Mouse (Mus musculus): ENCODE data around the gene Acyp1.

Acyp1 gene

DNA sequence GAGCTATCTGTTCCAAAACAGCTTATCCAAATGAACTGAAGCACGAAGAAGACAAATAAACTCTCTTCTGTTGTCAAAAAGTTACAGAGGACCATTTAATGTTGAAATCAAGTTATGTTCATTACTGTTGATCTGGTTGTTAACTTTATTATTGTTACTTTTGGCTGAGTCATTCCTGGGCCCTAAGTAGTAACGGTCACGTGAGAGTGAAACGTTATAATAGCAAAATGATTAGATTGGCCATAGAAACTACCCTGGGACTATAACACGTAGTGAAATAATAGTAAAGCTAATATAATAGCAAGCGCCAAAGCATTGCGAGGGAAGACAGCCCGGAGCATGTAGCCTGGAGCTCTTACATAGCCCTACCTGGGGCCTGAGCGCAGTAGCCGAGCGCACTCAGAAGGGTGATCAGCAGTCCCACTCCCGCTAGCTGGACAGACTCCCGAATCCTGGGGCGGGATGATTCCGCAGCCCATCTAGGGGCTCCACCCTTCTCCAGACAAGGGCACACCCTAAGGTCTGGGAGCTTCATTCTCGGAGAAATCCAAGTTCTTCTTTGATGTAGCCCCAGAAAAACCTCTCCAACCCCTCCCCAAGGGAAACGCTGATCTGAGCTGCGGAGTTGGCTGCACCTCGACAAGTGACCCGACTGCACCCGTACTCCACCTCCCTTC is at the start of gene Acyp1:
Acyp1 (minus strand) TSS at position 630 of the 677 bp plus-strand sequence.
- peak; percentile 3 for DNase-seq (ENCODE audit: low spot score)

DNA sequence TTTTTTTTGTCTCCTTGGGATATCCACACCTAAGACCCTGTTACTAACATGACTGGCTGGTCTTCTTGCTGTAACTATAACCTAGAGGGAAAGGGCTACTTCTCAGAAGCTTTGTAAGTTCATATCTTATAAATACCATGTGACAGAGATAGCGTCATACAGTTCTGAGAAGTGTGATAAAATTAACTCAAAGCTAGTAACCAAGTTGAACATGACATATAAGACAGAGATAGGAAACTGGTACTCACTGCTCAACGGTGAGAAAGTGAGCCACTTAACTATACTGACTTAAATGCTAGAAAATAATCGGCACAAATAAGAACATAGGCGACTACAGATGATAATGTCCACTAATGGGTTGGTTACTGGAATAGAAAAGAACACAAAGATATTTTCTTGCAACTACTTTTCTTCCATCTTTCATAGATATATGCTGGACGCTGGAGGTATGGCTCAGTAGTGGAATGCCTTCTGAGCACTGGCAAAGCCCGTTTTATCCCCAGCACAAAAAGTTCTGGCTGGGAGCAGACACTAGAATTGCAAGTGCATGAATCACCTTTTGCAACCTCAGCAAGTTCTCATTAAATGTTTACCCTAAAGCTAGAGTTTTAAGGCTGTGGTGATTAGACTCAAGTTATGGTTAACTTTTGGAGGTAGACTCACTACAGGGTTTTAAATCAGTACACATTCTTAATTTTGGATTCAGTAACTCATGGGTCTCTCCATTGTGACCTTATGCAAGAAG is 49.5 kb upstream of the Acyp1 start:
- DNase-seq (ENCODE audit: low spot score): no peak

DNA sequence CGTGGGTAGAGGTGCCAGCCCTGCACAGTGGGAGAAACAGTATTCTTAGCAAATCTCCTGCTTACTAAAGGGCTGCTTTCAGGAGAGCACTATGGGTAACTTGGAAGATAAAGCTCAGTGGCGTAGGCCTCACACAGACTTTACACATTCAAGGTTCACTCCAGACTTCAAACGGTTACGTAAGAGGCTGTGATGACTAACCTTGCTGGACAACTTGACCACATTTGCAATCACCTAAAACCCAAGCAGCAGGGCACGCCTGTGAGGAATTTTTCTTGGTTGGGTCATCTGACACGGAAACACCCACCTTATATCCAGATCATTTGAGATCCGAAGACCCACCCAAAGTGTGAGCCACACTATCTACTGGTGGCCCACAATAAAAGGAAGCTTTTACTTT is 41.9 kb upstream of the Acyp1 start:
- no peak for DNase-seq (ENCODE audit: low spot score)

DNA sequence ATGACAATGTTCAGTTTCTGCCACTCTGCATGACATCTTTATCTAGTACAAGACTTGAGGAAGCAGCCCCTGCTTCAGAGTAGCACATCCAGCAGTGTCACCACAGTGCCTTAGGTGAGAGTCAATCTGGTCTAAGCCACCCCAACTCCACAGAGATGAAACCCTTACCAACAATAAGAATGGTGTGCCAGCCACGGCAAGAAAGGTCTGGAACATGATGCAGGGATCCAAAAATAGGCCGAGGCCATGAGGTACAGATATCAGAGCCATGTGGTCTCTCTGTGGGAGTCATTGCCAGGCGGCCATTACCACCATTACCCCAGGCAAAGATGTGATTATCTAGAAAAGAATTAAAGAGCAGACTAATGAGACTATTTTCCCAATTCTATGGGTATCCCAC is 20.4 kb upstream of the Acyp1 start:
- no peak for DNase-seq (ENCODE audit: low spot score)

DNA sequence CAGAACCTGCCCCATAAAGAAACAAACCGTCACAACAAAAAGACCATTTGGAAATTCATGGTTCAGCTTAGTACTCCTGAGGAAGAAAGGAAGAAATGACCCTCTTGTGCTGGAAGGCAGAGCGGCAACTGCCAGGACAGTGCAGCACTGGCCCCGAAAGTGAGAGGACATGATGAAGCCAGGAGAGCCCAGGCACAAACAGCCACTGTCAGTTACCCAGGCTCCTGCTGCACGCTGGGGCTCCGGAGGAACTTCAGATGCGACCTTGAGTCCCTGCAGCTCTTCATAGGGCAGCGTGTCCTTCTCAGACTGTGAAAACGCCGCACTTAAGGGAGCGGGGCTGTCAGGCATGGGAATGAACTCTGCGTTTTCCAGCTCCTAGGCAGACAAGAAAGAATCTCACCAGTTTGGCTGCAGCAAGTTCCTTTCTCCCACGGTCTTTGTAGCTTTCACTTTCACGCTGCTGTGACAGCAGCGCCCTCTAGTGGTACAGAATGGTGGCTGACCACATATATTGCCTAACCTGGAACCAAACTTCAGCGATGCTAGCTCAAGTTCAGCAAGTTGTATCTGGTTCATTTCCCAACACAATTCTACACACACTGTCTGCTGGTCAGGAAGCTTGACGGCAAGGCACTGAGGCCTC is 17.1 kb upstream of the Acyp1 start:
- peak; percentile 75 for DNase-seq (ENCODE audit: low spot score)

DNA sequence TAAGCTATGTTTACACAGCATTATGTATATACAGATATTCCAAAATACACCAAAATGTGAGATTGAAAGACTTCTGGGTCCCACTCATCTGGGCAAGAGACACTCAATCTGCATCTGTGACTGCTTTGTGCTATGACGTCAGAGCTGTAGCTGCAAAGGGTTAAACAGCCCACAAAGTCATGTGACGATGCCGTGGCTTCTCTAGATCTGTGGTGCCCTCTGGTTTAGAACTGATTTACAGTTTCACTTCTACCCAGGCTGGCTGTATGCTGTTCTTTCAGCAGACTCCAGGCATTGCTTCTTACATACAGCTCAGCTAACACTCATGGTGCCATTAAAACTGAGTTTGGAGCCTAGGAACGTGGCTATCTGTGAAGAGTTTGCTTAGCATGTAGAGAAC is 16.5 kb upstream of the Acyp1 start:
- DNase-seq (ENCODE audit: low spot score): peak; percentile 69

DNA sequence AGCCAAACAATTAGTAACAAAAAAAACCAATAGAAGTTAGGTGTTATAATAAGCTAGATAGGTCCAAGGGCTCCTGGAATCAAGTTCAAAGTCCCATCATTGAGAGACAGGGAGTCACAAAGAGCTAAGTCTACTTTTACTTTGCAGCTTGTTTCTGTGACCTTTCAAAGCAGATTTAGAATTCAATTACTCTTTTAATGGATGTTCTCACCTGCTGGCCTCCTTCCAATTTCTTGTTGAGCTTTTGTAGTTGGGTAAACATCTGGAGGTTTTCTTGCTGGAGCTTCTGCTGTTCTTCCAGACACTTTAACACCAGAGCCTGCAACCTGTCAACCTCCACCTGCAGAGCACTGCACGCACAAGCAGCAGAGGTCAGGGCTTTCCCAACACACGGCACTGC is 15.0 kb upstream of the Acyp1 start:
- no peak for DNase-seq (ENCODE audit: low spot score)

DNA sequence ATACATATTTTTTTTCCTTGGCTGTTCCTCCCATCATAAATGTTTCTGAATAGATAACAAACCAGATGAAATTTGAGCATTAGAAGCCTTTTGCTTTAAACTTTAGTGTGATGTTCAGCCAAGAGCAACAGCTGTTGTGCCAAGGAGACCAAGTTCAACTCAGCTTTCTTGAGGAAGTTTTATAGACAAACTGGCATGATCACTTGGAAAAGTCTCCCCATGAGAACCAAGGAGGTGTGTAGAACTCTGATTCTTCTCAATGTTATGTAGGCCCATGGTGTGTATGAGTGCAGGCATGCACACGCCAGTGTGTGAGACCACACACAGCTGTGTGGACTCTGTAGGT is 10.6 kb upstream of the Acyp1 start:
- no peak for DNase-seq (ENCODE audit: low spot score)

DNA sequence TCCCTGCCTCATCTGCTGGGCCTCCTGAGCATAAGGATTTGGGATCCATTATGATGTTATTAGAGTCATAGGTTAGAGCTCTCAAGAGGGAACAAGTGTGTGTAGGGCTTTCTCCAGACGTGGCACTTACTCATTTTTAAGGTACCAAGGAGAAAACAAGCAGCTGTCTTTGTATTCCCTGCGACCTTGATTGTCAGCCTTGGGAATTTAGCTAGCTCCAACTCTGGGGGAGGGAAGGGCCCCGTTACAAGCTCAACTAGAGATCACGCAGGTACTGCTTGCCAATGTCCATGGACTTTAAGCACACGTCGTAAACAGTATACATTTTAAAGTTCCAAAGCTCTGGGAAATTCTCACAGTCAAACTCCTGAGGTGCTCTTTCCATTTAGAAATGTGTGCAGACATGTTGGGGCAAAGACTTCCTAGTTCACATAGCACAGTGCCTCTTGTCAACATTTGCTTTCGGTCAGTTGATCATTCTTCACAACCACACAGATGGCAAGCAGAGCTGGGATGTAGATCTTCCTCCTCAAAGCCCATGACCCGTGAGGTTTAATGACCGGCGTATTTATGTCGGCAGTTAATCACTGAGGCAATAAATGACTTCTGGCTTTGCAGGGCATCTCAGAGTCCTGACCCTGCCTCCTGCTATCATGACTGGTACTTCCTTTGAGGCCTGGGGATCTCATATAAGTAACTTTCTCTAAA is 10.0 kb upstream of the Acyp1 start:
- DNase-seq (ENCODE audit: low spot score): no peak

DNA sequence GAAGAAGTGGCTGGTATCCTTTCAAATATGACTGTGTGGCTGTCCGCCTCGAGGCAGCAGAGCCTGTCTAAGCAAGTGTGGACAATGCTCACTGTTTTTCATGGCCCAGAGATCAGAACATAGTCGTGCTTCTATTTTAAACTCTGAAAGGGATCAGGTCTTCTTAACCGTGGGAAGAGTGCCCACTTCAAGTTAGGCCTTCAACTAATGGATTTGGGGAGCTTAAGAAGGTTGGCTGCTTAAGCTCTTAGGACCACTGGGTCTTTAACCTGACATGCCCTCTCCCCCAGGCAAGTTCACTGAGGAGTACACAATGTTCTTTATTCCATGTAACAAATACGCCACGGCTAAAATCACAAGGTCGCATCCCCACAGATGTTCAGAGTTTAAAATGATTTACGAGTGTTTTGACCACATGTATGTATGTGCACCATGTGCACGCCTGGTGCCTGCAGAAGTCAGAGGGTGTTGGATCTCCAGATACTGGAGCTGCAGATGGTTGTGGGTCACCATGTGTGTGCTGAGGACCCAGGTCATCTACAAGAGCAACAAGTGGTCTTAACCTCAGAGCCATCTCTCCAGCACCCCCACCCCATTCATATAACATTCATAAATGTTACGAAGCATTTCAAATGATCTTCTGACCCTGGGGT is 9.2 kb upstream of the Acyp1 start:
- no peak for DNase-seq (ENCODE audit: low spot score)

DNA sequence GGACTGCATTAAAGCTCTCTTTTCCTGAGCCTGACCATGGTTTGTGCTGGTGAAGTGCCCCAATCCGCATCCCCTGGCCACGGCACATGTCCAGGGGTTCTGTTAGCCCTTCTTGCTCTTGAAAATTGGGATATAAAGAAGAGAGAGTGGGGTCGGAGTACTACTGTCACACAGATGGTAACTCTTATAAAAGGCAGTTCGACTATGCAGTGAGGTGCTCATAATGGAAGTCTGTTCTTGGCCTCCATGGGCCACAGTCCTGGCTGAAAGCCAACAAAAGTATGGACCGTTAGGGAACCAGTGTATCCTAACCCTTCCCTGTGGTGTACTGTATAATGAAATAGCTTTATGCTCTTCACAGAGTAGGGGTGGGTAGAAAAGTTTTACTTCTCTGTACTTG is 8.7 kb upstream of the Acyp1 start:
- DNase-seq (ENCODE audit: low spot score): no peak

DNA sequence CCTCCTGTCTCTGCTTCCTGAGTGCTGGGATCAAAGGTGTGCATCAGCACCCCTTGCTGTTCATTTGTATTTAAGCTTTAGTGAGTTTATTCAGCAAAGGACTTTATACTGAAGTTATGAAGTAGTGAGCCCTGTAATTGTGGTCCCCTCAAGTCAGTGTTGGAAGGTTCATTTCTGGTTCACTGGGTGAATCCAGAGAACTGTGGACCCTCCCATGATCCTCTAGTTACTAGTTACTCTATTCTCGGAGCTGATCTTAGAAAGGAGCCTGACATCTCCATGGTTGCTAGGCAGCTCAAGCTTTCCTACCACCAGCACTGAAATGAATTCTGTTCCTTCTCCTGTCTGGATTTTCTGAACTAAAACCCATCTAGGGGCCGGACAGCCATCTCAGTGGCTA is 7.3 kb upstream of the Acyp1 start:
- DNase-seq (ENCODE audit: low spot score): no peak

DNA sequence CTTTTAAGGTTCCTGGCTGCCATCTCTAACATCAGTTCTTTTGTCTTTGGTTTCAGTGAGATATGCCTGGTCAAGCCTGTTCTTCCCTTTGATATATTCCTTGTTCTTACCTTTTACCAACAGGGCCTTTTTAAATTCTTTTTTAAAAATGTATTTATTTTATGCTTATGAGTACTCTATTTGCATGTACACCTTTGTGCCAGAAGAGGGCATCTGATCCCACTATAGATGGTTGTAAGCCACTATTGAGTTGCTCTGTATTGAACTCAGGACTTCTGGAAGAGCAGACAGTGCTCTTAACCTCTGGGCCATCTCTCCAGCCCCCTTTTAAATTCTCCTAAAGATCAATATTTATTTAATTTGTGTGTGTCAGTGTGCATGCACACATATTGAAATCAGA is 4.7 kb upstream of the Acyp1 start:
- DNase-seq (ENCODE audit: low spot score): no peak

DNA sequence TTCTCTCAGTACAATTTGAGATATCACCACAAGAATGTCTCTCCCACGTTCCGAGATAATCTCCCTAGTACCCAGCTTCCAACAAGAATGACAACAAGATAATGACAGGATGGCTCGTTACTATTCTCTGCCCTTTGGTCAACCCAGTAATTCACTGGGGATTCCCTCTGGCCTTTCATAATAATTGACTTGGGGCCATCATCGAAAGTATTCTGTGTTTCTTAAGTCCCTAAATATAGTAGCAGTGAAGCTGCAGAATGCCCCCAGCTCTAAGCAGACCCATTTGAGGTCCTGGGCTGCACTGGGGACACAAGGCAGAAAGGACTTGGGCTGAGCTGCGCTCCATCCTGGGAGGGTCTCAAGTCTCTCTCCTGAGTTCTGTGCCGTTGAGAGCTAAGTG is 4.0 kb upstream of the Acyp1 start:
- no peak for DNase-seq (ENCODE audit: low spot score)

DNA sequence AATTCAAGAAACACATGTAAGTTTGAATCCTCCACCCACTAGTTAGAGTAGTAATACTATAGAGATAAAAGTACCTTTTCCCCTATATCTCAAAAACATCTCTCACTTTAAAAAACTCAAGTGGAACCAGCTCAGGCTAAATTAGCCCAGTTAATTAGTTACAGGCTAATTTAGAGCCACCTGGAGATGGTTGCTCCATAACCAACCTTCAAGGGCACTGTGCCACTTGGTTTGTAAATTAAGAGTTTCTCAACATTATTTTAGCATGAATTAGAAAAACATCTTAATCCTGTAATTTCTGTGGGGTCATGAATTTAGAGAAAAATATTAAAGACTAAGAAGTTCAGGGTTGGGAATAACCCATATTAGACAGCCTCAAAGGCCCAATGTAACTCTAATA is 3.3 kb upstream of the Acyp1 start:
- DNase-seq (ENCODE audit: low spot score): no peak

DNA sequence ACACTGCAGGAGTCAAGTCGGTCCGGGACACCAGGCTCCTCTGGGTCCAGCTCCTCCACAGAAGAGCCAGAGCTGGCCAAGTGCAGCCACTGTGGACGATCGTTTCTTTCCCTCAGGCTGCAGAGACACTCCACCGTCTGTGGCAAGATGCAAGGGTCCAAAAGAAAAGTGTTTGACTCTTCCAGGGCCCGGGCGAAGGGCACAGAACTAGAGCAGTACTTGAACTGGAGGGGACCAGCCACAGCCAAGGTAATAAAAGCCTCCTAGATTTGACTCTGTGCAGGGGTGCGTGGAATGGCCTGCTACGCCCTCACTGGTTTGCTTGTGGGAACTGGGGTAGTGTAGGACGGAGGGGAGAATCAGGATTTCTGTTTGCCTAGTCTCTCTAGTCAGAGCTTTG is 2.4 kb upstream of the Acyp1 start:
- no peak for DNase-seq (ENCODE audit: low spot score)

DNA sequence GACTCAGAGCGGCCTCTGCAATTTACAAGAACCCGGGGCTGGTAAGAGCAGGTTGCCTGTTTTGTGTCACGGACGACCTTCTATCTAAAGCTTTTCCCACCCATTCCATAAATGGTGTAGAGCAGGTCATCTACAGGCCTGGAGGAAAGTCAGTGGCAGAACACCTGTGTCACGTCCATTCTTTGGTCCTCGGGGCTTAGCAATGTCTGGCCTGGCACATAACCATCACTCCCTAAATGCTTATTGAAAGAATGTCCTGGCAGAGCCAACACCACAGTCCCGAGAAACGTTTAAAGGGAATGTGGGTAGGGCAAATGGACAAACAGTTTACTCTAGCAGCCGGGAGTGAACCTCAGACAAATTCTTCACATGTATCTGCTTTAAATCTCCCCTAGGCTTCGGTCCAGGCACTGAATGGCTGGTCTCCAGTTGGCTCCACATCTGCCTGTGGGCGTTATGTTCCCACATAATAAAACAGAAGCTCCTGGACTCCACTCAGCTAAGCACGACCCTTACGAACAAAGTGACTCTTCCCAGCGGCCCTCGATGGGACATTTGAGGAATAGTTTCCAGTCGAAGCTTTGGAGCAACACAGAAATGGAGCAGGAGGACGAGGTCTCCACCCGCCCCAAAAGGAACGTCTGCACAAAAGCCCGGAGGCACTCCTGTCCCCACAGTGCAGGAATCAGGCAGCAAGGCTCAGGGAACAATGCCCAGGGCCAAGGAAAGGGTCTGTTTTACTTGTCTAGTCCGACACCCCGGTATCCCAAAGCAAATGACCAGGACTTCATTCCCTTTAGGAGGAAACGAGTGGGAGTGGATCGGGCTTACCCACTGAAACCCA is 1.1 kb upstream of the Acyp1 start:
- no peak for DNase-seq (ENCODE audit: low spot score)

DNA sequence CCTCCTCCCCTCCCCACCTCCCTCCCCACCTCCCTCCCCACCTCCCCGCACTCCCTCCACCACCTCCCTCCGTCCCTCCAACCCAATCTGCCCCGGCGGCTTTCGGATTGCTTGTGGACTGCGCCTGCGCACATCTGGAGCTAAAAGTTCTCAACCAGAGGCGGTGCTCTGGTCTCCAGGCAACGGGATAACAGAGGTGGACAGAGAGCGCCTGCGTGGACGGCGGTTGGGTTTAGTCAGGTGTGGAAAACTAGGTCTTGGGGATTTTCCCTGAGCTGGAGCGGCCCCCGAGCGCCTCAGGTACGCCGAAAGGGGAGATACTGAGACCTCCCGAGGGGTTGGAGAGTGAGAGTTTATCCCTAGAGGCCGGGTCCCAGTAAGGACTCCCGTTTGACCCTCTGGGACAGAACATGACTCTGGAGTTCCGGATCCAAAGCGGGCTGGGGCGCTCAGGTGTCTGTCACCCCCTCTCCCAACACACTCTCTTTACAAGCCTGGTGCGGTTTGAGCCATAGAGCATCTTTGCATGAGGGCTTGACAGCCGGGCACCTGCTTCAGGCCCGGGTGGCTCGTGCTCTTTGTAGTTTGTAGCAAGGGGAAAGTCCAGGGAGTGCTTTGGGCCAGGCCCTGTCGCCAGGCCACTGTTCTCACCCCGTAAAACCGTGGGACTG is 383 bp upstream of the Acyp1 start, which contains the start of gene Zc2hc1c:
Zc2hc1c (plus strand) TSS at position 106 of the 671 bp plus-strand sequence.
- DNase-seq (ENCODE audit: low spot score): peak; percentile 75

DNA sequence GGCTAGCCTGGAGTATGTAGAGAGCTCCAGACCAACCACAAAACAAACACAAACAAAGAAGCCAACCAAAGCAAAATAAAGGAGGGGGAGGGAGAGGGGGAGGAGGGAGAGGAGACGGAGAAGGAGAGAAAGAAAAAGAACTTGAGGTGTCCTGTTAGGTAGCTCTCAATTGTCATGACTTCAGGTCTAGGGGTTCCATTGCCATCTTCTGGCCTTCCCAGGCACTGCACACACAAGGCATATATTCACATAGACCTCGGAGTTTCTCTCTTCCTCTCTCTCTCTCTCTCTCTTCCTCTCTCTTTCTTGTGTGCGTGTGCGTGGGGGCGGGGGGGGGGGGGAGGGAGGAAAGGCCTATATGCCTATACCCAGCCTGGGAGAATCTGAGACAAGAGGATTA is 1.3 kb downstream of the Acyp1 start:
- peak; percentile 36 for DNase-seq (ENCODE audit: low spot score)

DNA sequence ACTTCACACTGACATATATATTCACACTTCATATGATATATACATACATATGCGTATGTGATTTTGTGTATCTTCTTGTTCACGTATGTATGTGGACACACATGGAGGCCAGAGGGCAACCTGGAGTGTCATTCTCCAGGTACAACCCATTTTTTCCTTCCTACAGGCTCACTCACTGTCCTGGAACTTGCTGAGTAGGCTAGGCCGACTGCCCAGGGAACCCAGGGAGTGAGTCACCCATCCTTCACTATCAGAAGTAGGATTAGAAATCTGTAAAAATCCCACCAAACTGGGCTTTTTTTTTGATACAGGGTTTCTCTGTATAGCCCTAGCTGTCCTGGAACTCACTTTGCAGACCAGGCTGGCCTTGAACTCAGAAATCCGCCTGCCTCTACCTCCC is 3.2 kb downstream of the Acyp1 start:
- no peak for DNase-seq (ENCODE audit: low spot score)

DNA sequence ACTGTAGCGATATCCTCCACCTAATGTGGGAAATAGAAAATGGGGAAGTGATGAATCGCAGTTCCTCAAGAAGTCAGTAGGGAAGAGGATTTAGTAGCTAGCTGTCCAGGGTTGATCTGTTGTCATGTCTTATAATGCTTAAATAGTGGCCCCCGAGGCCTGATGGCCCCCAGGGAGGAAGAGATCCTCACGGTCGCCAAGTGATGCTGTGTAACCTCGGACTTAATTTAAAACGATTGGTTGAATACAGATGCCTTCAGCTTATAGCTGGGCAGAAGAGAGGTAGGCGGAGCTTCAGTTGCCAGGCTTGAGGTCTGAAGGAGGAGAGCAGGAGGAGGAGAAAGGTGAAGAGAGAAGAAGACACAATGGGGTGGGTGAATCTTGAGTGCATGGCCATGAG is 3.9 kb downstream of the Acyp1 start:
- DNase-seq (ENCODE audit: low spot score): no peak

All from T-cell, adult 2 months (primary cell).